Mouse (Mus musculus) CH12.LX (cell line): ENCODE results near the gene Taok2. TPM values are rescaled to one million over a fixed set of nuclear protein-coding genes. Genes with fewer than 3 reads are reported as not detected.

Experiments used
- DNase-seq: peaks from one replicate; pipeline ENCODE4 v3.0.0-alpha.2; 2013; ENCODE audit errors: extremely low read depth
- H3K27ac ChIP-seq: 2 replicates; pipeline ENCODE4 v1.5.1; 2012; ENCODE audit warnings: low read depth, mild to moderate bottlenecking, control low read depth, moderate library complexity; ENCODE audit not compliant: insufficient read depth
- H3K27me3 ChIP-seq: replicated peaks from 2 replicates; pipeline ENCODE3; 2012; ENCODE audit warnings: inconsistent platforms
- H3K36me3 ChIP-seq, 2 experiments: replicated peaks in 1 of 2; 2 replicates each; pipeline versions ENCODE3 to v1.6.1; 2012; ENCODE audit warnings: inconsistent platforms in 1 of 2, low read length in 1 of 2, mild to moderate bottlenecking in 1 of 2, mixed read lengths in 1 of 2, moderate library complexity in 1 of 2; ENCODE audit not compliant: control insufficient read depth in 1 of 2, insufficient read depth in 1 of 2
- H3K4me1 ChIP-seq, 2 experiments: 2 replicates each; pipeline ENCODE4 v1.6.1; 2012; ENCODE audit warnings: inconsistent platforms in 1 of 2, moderate library complexity in 1 of 2; ENCODE audit not compliant: insufficient read depth in 2 of 2, control insufficient read depth in 1 of 2
- H3K4me2 ChIP-seq: 2 replicates; pipeline ENCODE4 v1.6.1; 2012; ENCODE audit warnings: low read depth, mild to moderate bottlenecking, control low read depth; ENCODE audit not compliant: poor library complexity, insufficient read depth, severe bottlenecking
- H3K4me3 ChIP-seq, 3 experiments: fragments of 150-350 bp in 1 of 3; sonication (generic) in 1 of 3; replicated peaks in 1 of 3; 2 replicates each; pipeline versions ENCODE3 to v1.5.1; 2011 to 2012; ENCODE audit warnings: low read depth in 2 of 3, low read length in 2 of 3, mild to moderate bottlenecking in 2 of 3, moderate library complexity in 2 of 3, control low read depth in 1 of 3, improper control_type of control experiment in 1 of 3, inconsistent platforms in 1 of 3, mixed read lengths in 1 of 3; ENCODE audit not compliant: poor library complexity in 1 of 3
- H3K79me2 ChIP-seq: replicated peaks from 2 replicates; pipeline ENCODE4 v1.6.1; 2012; ENCODE audit warnings: mild to moderate bottlenecking, moderate library complexity; ENCODE audit not compliant: control insufficient read depth, poor library complexity, insufficient read depth, severe bottlenecking; ENCODE audit errors: extremely low read depth
- H3K9ac ChIP-seq: 2 replicates; pipeline ENCODE4 v1.6.1; 2012; ENCODE audit warnings: low read depth, mild to moderate bottlenecking, control low read depth, moderate library complexity; ENCODE audit not compliant: insufficient read depth
- H3K9me3 ChIP-seq: replicated peaks from 2 replicates; pipeline ENCODE3; 2012; ENCODE audit warnings: low read length, inconsistent platforms, mixed read lengths
- BHLHE40 ChIP-seq: IDR thresholded peaks from 2 replicates; pipeline ENCODE4 v1.6.1; 2011; ENCODE audit warnings: mild to moderate bottlenecking, low read depth, low read length, improper control_type of control experiment
- CHD1 ChIP-seq: IDR thresholded peaks from 2 replicates; pipeline ENCODE4 v1.6.1; 2012; ENCODE audit warnings: low read depth, low read length, improper control_type of control experiment, inconsistent platforms
- CHD2 ChIP-seq: IDR thresholded peaks from 2 replicates; pipeline ENCODE4 v1.6.1; 2011; ENCODE audit warnings: low read length, improper control_type of control experiment
- CTCF ChIP-seq, 2 experiments: IDR thresholded peaks in 1 of 2; conservative IDR thresholded peaks in 1 of 2; 2 replicates each; pipeline ENCODE4 v1.5.1; 2011 to 2012; ENCODE audit warnings: low read depth in 2 of 2, low read length in 2 of 2, improper control_type of control experiment in 1 of 2, inconsistent platforms in 1 of 2, mild to moderate bottlenecking in 1 of 2, moderate library complexity in 1 of 2
- E2F4 ChIP-seq: IDR thresholded peaks from 2 replicates; pipeline ENCODE4 v1.6.1; 2011; ENCODE audit warnings: low read depth, low read length, improper control_type of control experiment; ENCODE audit not compliant: insufficient replicate concordance
- ELF1 ChIP-seq: IDR thresholded peaks from 2 replicates; pipeline ENCODE4 v1.6.1; 2014; ENCODE audit warnings: low read depth, mild to moderate bottlenecking, inconsistent platforms, low read length, improper control_type of control experiment
- EP300 ChIP-seq: IDR thresholded peaks from 2 replicates; pipeline ENCODE4 v1.6.1; 2011; ENCODE audit warnings: low read length, improper control_type of control experiment
- ETS1 ChIP-seq: conservative IDR thresholded peaks from 2 replicates; pipeline ENCODE4 v1.6.1; 2012; ENCODE audit warnings: low read depth, mild to moderate bottlenecking, inconsistent platforms, low read length, improper control_type of control experiment, moderate library complexity
- GABPA ChIP-seq: IDR thresholded peaks from 2 replicates; pipeline ENCODE4 v1.6.1; 2012; ENCODE audit warnings: low read depth, low read length, improper control_type of control experiment, inconsistent platforms; ENCODE audit not compliant: insufficient replicate concordance
- HCFC1 ChIP-seq: IDR thresholded peaks from 2 replicates; pipeline ENCODE4 v1.6.1; 2012; ENCODE audit warnings: low read depth, mild to moderate bottlenecking, inconsistent platforms, low read length, improper control_type of control experiment
- JUND ChIP-seq: conservative IDR thresholded peaks from 2 replicates; pipeline ENCODE4 v1.6.1; 2011; ENCODE audit warnings: low read depth, low read length, improper control_type of control experiment
- KAT2A ChIP-seq: IDR thresholded peaks from 2 replicates; pipeline ENCODE4 v1.6.1; 2012; ENCODE audit warnings: low read length, improper control_type of control experiment, inconsistent platforms; ENCODE audit not compliant: insufficient replicate concordance
- MAFK ChIP-seq: IDR thresholded peaks from 2 replicates; pipeline ENCODE4 v1.6.1; 2011; ENCODE audit warnings: low read length, improper control_type of control experiment; ENCODE audit not compliant: insufficient replicate concordance
- MAX ChIP-seq: IDR thresholded peaks from 2 replicates; pipeline ENCODE4 v1.6.1; 2011; ENCODE audit warnings: low read length, improper control_type of control experiment
- MAZ ChIP-seq: IDR thresholded peaks from 2 replicates; pipeline ENCODE4 v1.6.1; 2012; ENCODE audit warnings: low read depth, mild to moderate bottlenecking, inconsistent platforms, low read length, improper control_type of control experiment, moderate library complexity
- MXI1 ChIP-seq: IDR thresholded peaks from 2 replicates; pipeline ENCODE4 v1.6.1; 2011; ENCODE audit warnings: mild to moderate bottlenecking, low read depth, low read length, improper control_type of control experiment
- MYC ChIP-seq: IDR thresholded peaks from 2 replicates; pipeline ENCODE4 v1.6.1; 2011; ENCODE audit warnings: low read depth, mild to moderate bottlenecking, improper control_type of control experiment, low read length
- NELFE ChIP-seq: IDR thresholded peaks from 2 replicates; pipeline ENCODE4 v1.6.1; 2011; ENCODE audit warnings: low read depth, low read length, improper control_type of control experiment
- NRF1 ChIP-seq: IDR thresholded peaks from 2 replicates; pipeline ENCODE4 v1.6.1; 2014; ENCODE audit warnings: low read depth, mild to moderate bottlenecking, inconsistent platforms, low read length, improper control_type of control experiment, moderate library complexity
- PAX5 ChIP-seq: IDR thresholded peaks from 2 replicates; pipeline ENCODE4 v1.6.1; 2012; ENCODE audit warnings: low read length, inconsistent platforms, mixed read lengths
- POLR2AphosphoS2 ChIP-seq: IDR thresholded peaks from 2 replicates; pipeline ENCODE4 v1.6.1; 2011; ENCODE audit warnings: low read depth, low read length, improper control_type of control experiment
- RAD21 ChIP-seq: IDR thresholded peaks from 2 replicates; pipeline ENCODE4 v1.6.1; 2011; ENCODE audit warnings: low read depth, mild to moderate bottlenecking, low read length, improper control_type of control experiment, moderate library complexity
- RCOR1 ChIP-seq: conservative IDR thresholded peaks from 2 replicates; pipeline ENCODE4 v1.6.1; 2012; ENCODE audit warnings: low read depth, mild to moderate bottlenecking, inconsistent platforms, low read length, improper control_type of control experiment
- SIN3A ChIP-seq: IDR thresholded peaks from 2 replicates; pipeline ENCODE4 v1.6.1; 2012; ENCODE audit warnings: low read length, improper control_type of control experiment, inconsistent platforms
- SMC3 ChIP-seq: IDR thresholded peaks from 2 replicates; pipeline ENCODE4 v1.6.1; 2011; ENCODE audit warnings: low read depth, low read length, improper control_type of control experiment
- TBP ChIP-seq: conservative IDR thresholded peaks from 2 replicates; pipeline ENCODE4 v1.6.1; 2011; ENCODE audit warnings: low read depth, low read length, improper control_type of control experiment
- TCF12 ChIP-seq: IDR thresholded peaks from 2 replicates; pipeline ENCODE4 v1.6.1; 2014; ENCODE audit warnings: low read depth, mild to moderate bottlenecking, inconsistent platforms, low read length, improper control_type of control experiment
- UBTF ChIP-seq: IDR thresholded peaks from 2 replicates; pipeline ENCODE4 v1.6.1; 2012; ENCODE audit warnings: low read depth, mild to moderate bottlenecking, inconsistent platforms, low read length, improper control_type of control experiment, moderate library complexity
- USF1 ChIP-seq: IDR thresholded peaks from 2 replicates; pipeline ENCODE4 v1.6.1; 2014; ENCODE audit warnings: low read depth, mild to moderate bottlenecking, inconsistent platforms, low read length, improper control_type of control experiment
- ZC3H11A ChIP-seq: IDR thresholded peaks from 2 replicates; pipeline ENCODE4 v1.6.1; 2012; ENCODE audit warnings: low read depth, mild to moderate bottlenecking, inconsistent platforms, low read length, improper control_type of control experiment
- ZKSCAN1 ChIP-seq: IDR thresholded peaks from 2 replicates; pipeline ENCODE4 v1.6.1; 2012; ENCODE audit warnings: low read depth, inconsistent platforms, low read length, improper control_type of control experiment, borderline replicate concordance
- ZMIZ1 ChIP-seq: IDR thresholded peaks from 2 replicates; pipeline ENCODE4 v1.6.1; 2012; ENCODE audit warnings: low read depth, mild to moderate bottlenecking, inconsistent platforms, low read length, improper control_type of control experiment
- dilution Hi-C: fragments of 300-500 bp; cut with MboI; formaldehyde crosslinking; loops from 2 replicates; pipeline ENCODE4 v1.14.3; 2020; ENCODE audit warnings: low sequenced_read_pairs; ENCODE audit not compliant: extremely low pct_unique_long_range_greater_than_20kb, extremely low pct_ligation_motif_present
- in situ Hi-C: fragments of 300-500 bp; cut with MboI; formaldehyde crosslinking; loops from 3 replicates; pipeline ENCODE4 v1.14.3; 2019; ENCODE audit warnings: low sequenced_read_pairs, low pct_ligation_motif_present, low pct_unique_long_range_greater_than_20kb, mixed read lengths
- polyA plus RNA-seq: library from polyadenylated mRNA; unstranded; fragments of >175 nt; gene quantifications from 2 replicates; pipeline ENCODE4 v1.2.1, GENCODE M21; 2012; ENCODE audit warnings: low read depth; ENCODE audit not compliant: insufficient read length
- total RNA-seq, 2 experiments: library from RNA; depleted of rRNA; stranded (reverse); fragments of 300-350 nt in 1 of 2; fragments of >200 nt in 1 of 2; gene quantifications; 2 replicates each; pipeline ENCODE4 v1.2.3; 2012 to 2014

The Taok2 gene
- total and polyA plus RNA-seq, 3 experiments, result 15.3 to 32.2 (median 28.5) TPM

DNA sequence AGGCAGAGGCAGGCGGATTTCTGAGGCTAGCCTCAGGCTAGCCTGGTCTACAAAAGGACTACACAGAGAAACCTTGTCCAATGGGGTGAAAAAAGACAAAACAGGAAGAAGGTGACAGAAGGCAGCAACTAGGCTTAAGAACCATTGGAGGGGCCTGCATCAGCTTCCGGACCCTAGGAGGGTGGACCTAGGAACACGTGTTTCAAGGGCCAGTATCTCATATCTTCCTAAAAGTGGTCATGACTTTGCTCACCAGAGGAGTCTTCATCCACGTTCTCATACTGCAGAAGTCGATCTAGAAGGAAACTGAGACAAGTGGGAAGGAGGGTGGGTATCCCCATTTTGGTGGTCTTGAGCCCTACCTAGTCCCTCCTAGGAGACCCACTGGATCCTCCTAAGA is 23.5 kb downstream of the Taok2 start:
- Histone ChIP-seq H3K36me3 (peaks cover 55 to 73% of the 10 kb centered on the region in 2 experiments), H3K27me3 (no peaks in the 10 kb centered on the region), H3K9me3 (no peaks in the 10 kb centered on the region), H3K4me3 (peak overlapping the region; percentile 84 to 87 (median 85)), H3K4me2 (peak overlapping the region; percentile 25), H3K79me2 (peaks cover 32% of the 10 kb centered on the region), H3K4me1 (peaks cover 5 to 64% of the 10 kb centered on the region in 2 experiments), H3K9ac (peak overlapping the region; percentile 93), H3K27ac (peak overlapping the region; percentile 18; the same call in 1 of the 2 replicates)
- DNase-seq, result peak; percentile 59
- in situ Hi-C loops, result no loop called here
- TF ChIP-seq ZMIZ1, result no peak; the same call in 1 of the 2 replicates
- TF ChIP-seq CHD1, result no peak
- TF ChIP-seq NRF1, result no peak
- TF ChIP-seq KAT2A, result 0 out of 2 replicates have a peak, but pooled peaks have one; percentile 28
- TF ChIP-seq E2F4, result no peak
- no peak for TF ChIP-seq GABPA
- TF ChIP-seq TCF12, result 0 out of 2 replicates have a peak, but pooled peaks have one; percentile 34
- no peak for TF ChIP-seq MAFK
- TF ChIP-seq RCOR1, result no peak
- no peak for TF ChIP-seq ETS1
- peak; percentile 97 for TF ChIP-seq MAX
- TF ChIP-seq HCFC1, result no peak
- no peak for TF ChIP-seq PAX5
- no peak for TF ChIP-seq POLR2AphosphoS2
- TF ChIP-seq RAD21, result no peak
- TF ChIP-seq USF1, result peak; percentile 9; the same call in 1 of the 2 replicates
- no peak for TF ChIP-seq SMC3
- TF ChIP-seq MYC, result peak; percentile 97
- TF ChIP-seq ZC3H11A, result no peak
- no peak for TF ChIP-seq CTCF (conservative IDR thresholded peaks at IDR 0.05 in 1 of 2, IDR thresholded peaks at IDR 0.05 in 1 of 2; ENCODE audit: low read depth in 2 of 2, low read length in 2 of 2)
- 0 out of 2 replicates have a peak, but pooled peaks have one; percentile 25 for TF ChIP-seq NELFE
- no peak for TF ChIP-seq ZKSCAN1
- TF ChIP-seq BHLHE40, result no peak
- peak; percentile 69 for TF ChIP-seq SIN3A
- 0 out of 2 replicates have a peak, but pooled peaks have one; percentile 44 for TF ChIP-seq TBP
- TF ChIP-seq JUND, result no peak
- peak; percentile 69 for TF ChIP-seq ELF1
- TF ChIP-seq UBTF, result no peak
- TF ChIP-seq EP300, result no peak
- TF ChIP-seq CHD2, result peak; percentile 22; the same call in 1 of the 2 replicates
- peak; percentile 92; the same call in 1 of the 2 replicates for TF ChIP-seq MXI1
- no peak for TF ChIP-seq MAZ
- dilution Hi-C loops, result no loop called here
